Mouse (Mus musculus) embryonic facial prominence, embryonic 11.5 days (tissue): ENCODE measurements around the gene Bag1. TPM values are rescaled to one million over a fixed set of nuclear protein-coding genes. Genes with fewer than 3 reads are reported as not detected.
A peak's percentile ranks its signal among the peaks of the same experiment; 100 is the strongest.

ENCODE experiments used
- ATAC-seq: fragments of 200-750 bp; cut with Nextera tagmentation; replicated peaks from 2 replicates; pipeline ENCODE4 v1.8.0; 2017; ENCODE audit warnings: low read depth; ENCODE audit not compliant: insufficient number of reproducible peaks, low FRiP score, low TSS enrichment
- DNase-seq: peaks from one replicate; pipeline ENCODE4 v3.0.0-alpha.2; 2015; ENCODE audit warnings: low spot score
- H3K27ac ChIP-seq: fragments of 300-500 bp; sonication (generic); replicated peaks from 2 replicates; pipeline ENCODE4 v1.5.1; 2014; ENCODE audit warnings: mild to moderate bottlenecking, low read depth, low read length, control low read depth
- H3K27me3 ChIP-seq: fragments of 300-500 bp; sonication (generic); 2 replicates; pipeline ENCODE4 v1.6.1; 2014; ENCODE audit warnings: mild to moderate bottlenecking, low read length, moderate library complexity, mixed read lengths; ENCODE audit not compliant: control insufficient read depth, insufficient read depth
- H3K36me3 ChIP-seq: fragments of 300-500 bp; sonication (generic); replicated peaks from 2 replicates; pipeline ENCODE4 v1.6.1; 2014; ENCODE audit warnings: low read depth, mild to moderate bottlenecking, low read length, moderate library complexity, mixed read lengths; ENCODE audit not compliant: control insufficient read depth, insufficient read depth
- H3K4me1 ChIP-seq: fragments of 300-500 bp; sonication (generic); 2 replicates; pipeline ENCODE4 v1.6.1; 2014; ENCODE audit warnings: low read length, mixed read lengths; ENCODE audit not compliant: control insufficient read depth, insufficient read depth
- H3K4me2 ChIP-seq: fragments of 300-500 bp; sonication (generic); 2 replicates; pipeline ENCODE4 v1.6.1; 2014; ENCODE audit warnings: low read depth, mild to moderate bottlenecking, control low read depth, low read length, moderate library complexity
- H3K4me3 ChIP-seq: fragments of 300-500 bp; sonication (generic); 2 replicates; pipeline ENCODE4 v1.5.1; 2014; ENCODE audit warnings: low read depth, low read length, control low read depth
- H3K9ac ChIP-seq: fragments of 300-500 bp; sonication (generic); replicated peaks from 2 replicates; pipeline ENCODE4 v1.6.1; 2014; ENCODE audit warnings: mild to moderate bottlenecking, control low read depth, low read length
- H3K9me3 ChIP-seq: fragments of 300-500 bp; sonication (generic); replicated peaks from 2 replicates; pipeline ENCODE4 v1.6.1; 2016; ENCODE audit warnings: mild to moderate bottlenecking, low read length, inconsistent platforms, mixed read lengths; ENCODE audit not compliant: control insufficient read depth
- WGBS: fragments of 180-500 bp; shearing (Covaris S2); extraction: QIAGEN DNeasy Blood & Tissue Kit; methylation state at CpG from one replicate; pipeline ENCODE4 v1.1.7; 2014; 5-methylcytosine and 5-hydroxymethylcytosine counted together
- polyA plus RNA-seq: library from polyadenylated mRNA; unstranded; fragments of >200 nt; fragmentation: Nextera tagmentation; extraction: Ambion mirVana; gene quantifications from 2 replicates; pipeline ENCODE4 v1.2.1, GENCODE M21; 2014

The Bag1 gene
- polyA plus RNA-seq, result 271 and 295 TPM in 2 replicates

- Histone ChIP-seq H3K9ac (peak within 1 kb of the TSS; percentile 92), H3K27me3 (no peaks in the 10 kb centered on the region), H3K4me1 (no peaks in the 10 kb centered on the region), H3K9me3 (no peaks in the 10 kb centered on the region), H3K4me3 (peak within 1 kb of the TSS; percentile 91), H3K27ac (peak within 1 kb of the TSS; percentile 31; the same call in 1 of the 2 replicates), H3K4me2 (peak within 1 kb of the TSS; percentile 70), H3K36me3 (peaks cover 9% of the 10 kb centered on the region)
- peak; percentile 96 for ATAC-seq
- peak; percentile 99 for DNase-seq
- WGBS, result under 1% methylated on average over 50 of the region's 50 CpGs
Observed at GRCm38 (mm10) chr4:40948160-40948708, at the start of gene Bag1, which contains the start of gene Chmp5. Bag1 (minus strand) TSS chr4:40948294. Chmp5 (plus strand) TSS chr4:40948407.

DNA sequence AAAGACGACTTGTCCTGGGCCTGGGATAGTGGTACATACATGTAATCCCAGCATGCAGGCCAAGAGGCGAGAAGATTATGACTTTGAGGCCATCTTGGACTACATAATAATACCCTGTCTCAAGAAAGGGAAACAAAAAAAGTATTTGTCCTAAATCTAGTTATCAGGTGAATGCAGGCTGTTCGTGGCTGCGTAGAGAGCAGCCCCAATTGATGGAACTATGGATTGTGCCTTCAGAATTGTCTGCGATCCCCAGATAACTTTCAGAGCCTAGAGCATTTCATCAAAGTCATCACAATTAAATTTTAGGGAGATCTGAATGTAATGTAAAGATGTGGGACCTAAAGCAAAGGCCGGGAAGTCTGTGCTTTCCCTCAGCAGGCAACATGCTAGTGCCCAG is 48.2 kb upstream of the Bag1 start:
- Histone ChIP-seq H3K36me3 (peaks cover 23% of the 10 kb centered on the region), H3K4me1 (no peaks in the 10 kb centered on the region), H3K4me3 (no peak overlapping the region), H3K27ac (no peak overlapping the region), H3K9me3 (no peaks in the 10 kb centered on the region), H3K4me2 (no peak overlapping the region), H3K9ac (no peak overlapping the region), H3K27me3 (no peaks in the 10 kb centered on the region)
- WGBS, result 94% methylated on average over 6 of the region's 6 CpGs
- DNase-seq, result no peak
- no peak for ATAC-seq

DNA sequence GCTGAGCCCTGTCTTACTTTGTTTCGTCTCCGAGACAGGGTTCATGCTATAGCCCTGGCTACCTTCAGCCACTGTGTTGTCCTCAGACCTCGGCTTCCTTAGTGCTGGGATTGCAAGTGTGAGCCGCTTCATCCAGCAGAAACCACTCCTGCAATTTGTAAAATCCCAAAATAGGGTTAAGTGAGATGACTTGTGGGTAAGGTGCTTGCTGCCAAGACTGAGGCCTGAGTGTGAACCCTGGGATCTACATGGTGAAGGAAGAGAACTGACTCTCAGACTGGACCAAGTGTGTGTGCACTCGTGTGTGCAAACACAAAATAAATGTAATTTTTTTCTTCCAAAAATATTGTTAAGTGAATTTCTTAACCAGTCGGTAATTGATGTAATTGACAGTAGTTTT is 41.5 kb upstream of the Bag1 start:
- H3K4me2 ChIP-seq, result no peak overlapping the region
- H3K27ac ChIP-seq, result no peak overlapping the region
- no peak for DNase-seq
- ATAC-seq, result no peak
- no peaks in the 10 kb centered on the region for H3K27me3 ChIP-seq
- H3K4me1 ChIP-seq, result no peaks in the 10 kb centered on the region
- no peak overlapping the region for H3K4me3 ChIP-seq
- H3K36me3 ChIP-seq, result peaks cover 9% of the 10 kb centered on the region
- no peak overlapping the region for H3K9ac ChIP-seq
- WGBS, result 89% methylated on average over 6 of the region's 6 CpGs
- H3K9me3 ChIP-seq, result no peaks in the 10 kb centered on the region

GRCm38 (mm10) chr4:40983686-40984085 is 35.6 kb upstream of the Bag1 start:
- Histone ChIP-seq H3K27ac (no peak overlapping the region), H3K4me2 (no peak overlapping the region), H3K4me1 (no peaks in the 10 kb centered on the region), H3K27me3 (no peaks in the 10 kb centered on the region), H3K36me3 (peaks cover 3% of the 10 kb centered on the region; the same call in 1 of the 2 replicates), H3K4me3 (no peak overlapping the region), H3K9me3 (no peaks in the 10 kb centered on the region), H3K9ac (no peak overlapping the region)
- WGBS, result 90% methylated on average over 1 of the region's 1 CpGs
- DNase-seq (no peak), ATAC-seq (no peak)

DNA sequence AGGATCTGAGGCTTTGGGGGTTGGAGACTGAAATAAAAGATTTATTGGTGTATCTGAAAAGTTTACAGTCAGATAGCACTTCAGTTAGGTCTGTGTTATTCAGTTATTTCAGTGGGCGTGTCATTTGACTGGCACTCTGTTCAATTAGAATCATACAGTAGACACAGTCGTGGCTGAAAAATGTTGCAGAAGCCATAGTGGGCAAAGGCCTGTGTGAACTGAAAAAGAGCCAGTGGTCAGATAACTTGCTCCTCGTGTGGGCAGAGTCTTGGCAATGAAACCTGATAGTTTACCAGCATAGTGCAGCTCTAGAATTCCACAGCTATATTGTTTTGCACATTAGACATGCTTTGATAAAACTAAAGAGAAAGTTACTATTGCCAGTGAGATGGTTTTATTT is 34.4 kb upstream of the Bag1 start:
- Histone ChIP-seq H3K9me3 (no peaks in the 10 kb centered on the region), H3K36me3 (peaks cover 4% of the 10 kb centered on the region; the same call in 1 of the 2 replicates), H3K4me1 (no peaks in the 10 kb centered on the region), H3K9ac (no peak overlapping the region), H3K27me3 (no peaks in the 10 kb centered on the region), H3K27ac (no peak overlapping the region), H3K4me3 (no peak overlapping the region), H3K4me2 (no peak overlapping the region)
- DNase-seq (no peak), ATAC-seq (no peak)
- WGBS, result 82% methylated on average over 3 of the region's 3 CpGs

- H3K36me3 ChIP-seq, result peaks cover 5% of the 10 kb centered on the region; the same call in 1 of the 2 replicates
- WGBS, result 83% methylated on average over 1 of the region's 1 CpGs
- H3K4me2 ChIP-seq, result no peak overlapping the region
- no peak overlapping the region for H3K4me3 ChIP-seq
- no peak overlapping the region for H3K9ac ChIP-seq
- H3K27me3 ChIP-seq, result no peaks in the 10 kb centered on the region
- H3K27ac ChIP-seq, result no peak overlapping the region
- no peaks in the 10 kb centered on the region for H3K4me1 ChIP-seq
- DNase-seq, result no peak
- ATAC-seq, result no peak
- no peaks in the 10 kb centered on the region for H3K9me3 ChIP-seq
Observed at GRCm38 (mm10) chr4:40979430-40979829, 31.3 kb upstream of the Bag1 start.

DNA sequence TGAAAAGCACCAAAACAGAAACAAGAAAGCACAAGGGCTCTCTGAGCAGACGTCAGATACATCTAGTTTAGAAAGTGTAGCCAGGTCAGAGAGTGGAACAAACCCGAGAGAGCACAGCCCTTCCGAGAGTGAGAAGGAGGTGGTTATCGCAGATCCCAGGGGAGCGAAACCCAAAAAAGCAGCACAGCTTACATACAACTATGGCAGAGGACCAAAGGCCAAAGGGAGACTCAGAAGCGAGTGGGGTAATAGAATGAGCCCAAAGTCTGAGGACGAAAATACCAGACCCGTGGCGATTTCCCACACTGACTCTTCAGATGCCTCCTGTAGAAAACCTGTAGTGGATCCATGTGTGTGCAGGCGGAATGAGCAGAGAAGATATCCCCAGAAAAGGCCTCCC is 28.6 kb upstream of the Bag1 start:
- DNase-seq, result no peak
- Histone ChIP-seq H3K4me3 (no peak overlapping the region), H3K36me3 (peaks cover 5% of the 10 kb centered on the region; the same call in 1 of the 2 replicates), H3K4me1 (no peaks in the 10 kb centered on the region), H3K27me3 (no peaks in the 10 kb centered on the region), H3K27ac (no peak overlapping the region), H3K9me3 (no peaks in the 10 kb centered on the region), H3K9ac (no peak overlapping the region), H3K4me2 (no peak overlapping the region)
- WGBS, result 93% methylated on average over 10 of the region's 10 CpGs
- no peak for ATAC-seq

DNA sequence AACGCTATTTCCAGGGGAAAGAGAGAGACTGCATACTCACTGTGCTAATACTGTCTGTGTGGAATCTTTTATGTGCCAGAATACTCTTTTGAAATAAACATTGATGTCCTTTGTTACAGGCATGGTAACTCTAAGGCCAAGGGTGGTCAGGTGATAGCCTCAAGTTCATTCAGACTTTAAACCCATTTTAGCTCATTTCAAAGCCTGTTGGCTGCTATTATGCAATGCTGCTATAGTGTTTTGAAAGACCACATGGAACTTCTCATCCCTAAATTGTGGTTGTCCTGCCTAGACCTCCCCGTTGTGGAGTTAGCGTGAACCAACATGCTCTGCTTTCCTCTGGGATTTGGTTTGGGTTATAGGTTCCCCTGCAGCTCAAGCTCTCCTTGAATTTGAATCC is 27.6 kb upstream of the Bag1 start:
- Histone ChIP-seq H3K27ac (no peak overlapping the region), H3K27me3 (no peaks in the 10 kb centered on the region), H3K4me1 (no peaks in the 10 kb centered on the region), H3K9me3 (no peaks in the 10 kb centered on the region), H3K4me2 (no peak overlapping the region), H3K4me3 (no peak overlapping the region), H3K9ac (no peak overlapping the region), H3K36me3 (peaks cover 5% of the 10 kb centered on the region; the same call in 1 of the 2 replicates)
- no peak for DNase-seq
- ATAC-seq, result no peak
- WGBS, result 94% methylated on average over 3 of the region's 3 CpGs
